Mouse (Mus musculus) cerebellum, postnatal 25 days (tissue): ENCODE data around the gene Vmn1r42.
"Not testable (repeated sequence)": the region's sequence is repeated elsewhere in the genome, so short reads cannot be mapped to it uniquely, and the experiment has no call there.

Source experiments
- DNase-seq, 2 experiments: peaks; one replicate each; pipeline ENCODE4 v3.0.0; 2021; ENCODE audit warnings: mixed read lengths in 2 of 2

Gene Vmn1r42

DNA sequence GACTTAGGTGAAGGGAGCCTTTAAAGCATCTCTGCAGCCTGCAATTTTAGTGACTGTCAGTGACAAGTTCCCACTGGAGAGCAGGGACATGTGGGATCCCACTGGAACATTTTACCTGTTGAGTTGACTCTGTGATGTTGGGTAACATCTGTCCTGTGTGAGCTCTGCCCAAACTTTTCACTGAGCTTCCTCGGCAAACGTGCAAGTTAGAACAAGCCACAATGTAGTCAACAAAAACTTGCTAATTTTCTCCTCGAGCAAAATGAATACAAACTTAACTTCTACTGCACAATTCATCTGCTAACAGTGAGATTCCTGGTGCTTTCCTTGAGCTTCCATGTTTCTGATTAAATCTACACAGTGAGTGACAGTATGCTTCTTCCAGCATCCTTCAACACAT is at the start of gene Vmn1r42, which contains the start of gene Vmn1r43:
Gene Vmn1r42, minus strand, starts transcription at position 101 of the 400 bp plus-strand sequence.
Gene Vmn1r43, minus strand, starts transcription at position 101 of the 400 bp plus-strand sequence.
- not testable (repeated sequence) for DNase-seq

DNA sequence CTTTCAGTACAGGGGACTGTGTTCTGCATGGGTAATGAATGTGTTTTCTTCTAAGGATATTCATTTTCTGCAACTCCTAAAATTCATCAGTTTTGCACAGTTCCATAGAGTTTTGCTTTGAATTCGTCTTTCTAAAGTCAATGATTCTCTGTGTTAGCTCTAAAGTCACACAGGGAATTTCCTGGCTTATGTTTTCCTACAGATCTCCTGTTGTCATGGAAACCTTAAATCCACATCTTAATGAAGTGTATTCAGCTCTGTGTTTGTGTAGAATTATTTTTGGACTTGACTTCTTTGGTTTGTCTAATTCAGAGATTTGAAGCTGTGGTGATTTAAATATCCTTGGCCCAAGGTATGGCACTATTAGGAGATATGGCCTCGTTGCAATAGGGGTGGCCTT is 7.6 kb upstream of the Vmn1r42 start:
- DNase-seq, result no peak

DNA sequence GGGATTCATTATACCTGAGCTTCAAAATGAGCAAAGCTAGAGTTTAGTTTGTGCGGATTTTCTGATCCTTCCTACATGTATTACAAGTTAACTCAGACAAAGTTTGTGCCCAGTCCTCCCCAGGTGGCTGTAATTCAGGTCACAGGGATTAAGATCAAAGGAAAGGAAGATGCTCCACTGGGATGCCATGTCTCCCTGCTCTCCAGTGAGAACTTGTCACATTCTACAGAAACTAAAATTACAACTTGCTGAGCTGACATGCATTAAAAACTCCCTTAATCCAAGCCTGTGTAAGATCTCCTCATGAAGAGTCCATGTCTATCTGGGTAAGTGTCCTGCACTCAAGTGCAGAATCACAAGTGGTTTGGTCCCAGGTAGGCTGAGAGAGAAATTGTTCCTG is 7.1 kb upstream of the Vmn1r42 start, which contains the start of gene Vmn1r44:
Gene Vmn1r44, plus strand, starts transcription at position 301 of the 400 bp plus-strand sequence.
- DNase-seq, result no peak

GRCm38 (mm10) chr6:89880867-89881266 is 4.7 kb upstream of the Vmn1r42 start:
- no peak for DNase-seq

DNA sequence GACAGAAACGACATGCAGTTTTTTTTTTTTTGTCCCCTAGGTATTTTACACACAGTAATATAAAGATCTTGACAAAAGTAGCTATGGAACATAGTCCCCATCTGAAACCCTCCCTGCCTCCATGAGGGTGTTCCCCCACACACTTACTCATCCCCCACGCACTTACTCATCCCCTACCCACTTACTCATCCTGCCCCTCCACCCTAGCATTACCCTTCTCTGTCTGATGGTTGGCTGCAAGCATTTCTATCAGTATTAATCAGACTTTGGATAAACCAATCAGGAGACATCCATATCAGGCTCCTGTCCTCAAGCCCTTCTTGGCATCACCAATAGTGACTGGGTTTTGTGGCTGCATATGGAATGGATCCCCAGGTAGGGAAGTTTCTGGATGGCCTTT is 750 bp upstream of the Vmn1r42 start:
- no peak for DNase-seq

DNA sequence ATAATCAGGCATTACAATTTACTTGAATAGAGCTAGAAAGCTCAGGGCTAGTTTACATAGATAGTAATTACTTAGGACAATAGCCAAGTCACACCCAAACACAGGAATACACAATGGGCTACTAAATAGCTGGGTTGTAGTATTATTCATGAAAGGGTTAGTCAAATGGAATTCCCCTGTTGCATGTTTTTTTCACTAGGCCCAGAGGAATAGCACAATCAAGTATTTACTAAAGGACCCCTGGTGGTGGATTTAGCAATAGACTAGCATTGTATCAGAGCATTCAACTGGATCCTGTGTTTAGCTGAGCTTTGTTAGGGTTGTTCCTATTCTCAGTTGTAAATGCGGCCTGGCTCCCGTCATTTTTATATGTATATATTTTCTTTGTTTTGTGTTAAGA is 8.2 kb downstream of the Vmn1r42 start:
- no peak for DNase-seq

GRCm38 (mm10) chr6:89867276-89867675 is 8.9 kb downstream of the Vmn1r42 start:
- DNase-seq, result no peak

- DNase-seq, result no peak
Observed at GRCm38 (mm10) chr6:89863792-89864191, 12.4 kb downstream of the Vmn1r42 start.

GRCm38 (mm10) chr6:89859839-89860238 is 16.4 kb downstream of the Vmn1r42 start:
- DNase-seq, result no peak

DNA sequence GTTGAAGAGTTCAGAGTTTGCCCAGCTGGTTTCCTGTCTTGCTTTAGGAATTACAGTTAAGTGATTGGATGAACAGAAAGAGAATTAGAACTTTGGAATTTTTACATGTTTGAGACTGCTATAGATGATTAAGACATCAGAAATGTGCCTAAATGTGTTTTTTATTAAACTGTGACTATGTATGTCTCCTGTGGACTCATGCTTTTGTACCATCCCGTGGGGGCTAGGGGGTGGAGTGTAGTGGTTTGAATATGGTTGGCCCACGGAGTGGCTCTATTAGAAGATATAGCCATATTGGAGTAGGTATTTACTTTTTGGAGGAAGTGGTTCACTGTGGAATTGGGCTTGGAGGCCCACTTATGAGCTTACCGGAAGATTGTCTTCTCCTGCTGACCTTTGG is 18.7 kb downstream of the Vmn1r42 start:
- DNase-seq, result no peak
